ENCODE assay signal across 10 mouse cellular contexts in the genomic region with DNA sequence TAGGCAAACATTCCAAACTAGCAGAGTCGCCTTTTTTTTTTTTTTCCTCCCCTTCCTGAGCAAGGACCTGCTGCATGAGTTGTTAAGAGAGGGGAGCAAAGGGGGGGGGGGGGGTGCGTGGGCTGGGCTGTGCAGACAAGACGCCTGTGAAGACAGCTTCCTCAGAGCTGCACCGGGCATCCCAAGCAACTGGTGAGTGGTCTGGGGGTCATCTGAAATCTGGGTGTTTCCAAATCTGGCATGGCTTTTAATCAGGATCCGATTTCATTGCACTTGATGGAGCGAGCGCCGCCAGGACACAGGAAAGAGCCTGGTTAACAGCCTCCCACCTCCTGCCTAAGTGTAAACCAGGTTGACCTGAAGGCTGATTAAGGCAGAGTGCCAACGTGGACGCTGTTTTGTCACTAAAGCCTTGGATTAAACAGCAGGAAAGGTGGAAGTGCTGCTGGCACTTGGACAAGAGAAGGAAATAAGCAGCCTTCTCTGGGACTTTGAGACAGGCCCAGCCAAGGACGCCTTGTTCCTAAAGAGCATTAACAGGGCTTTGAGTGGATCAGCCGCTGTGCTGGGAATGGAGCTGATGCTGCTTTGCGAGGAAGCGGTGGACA.
DNase-seq lines count a peak whose midpoint lies in the region; ATAC-seq lines count a peak whose summit lies in the region.
"Had no signal": no experiment of that assay in that cellular context is flagged by ENCODE, and none has a peak within 500 bp of the region (broad histone marks: within the 10 kb centered on the region; RNA-seq: fewer than 3 reads in every experiment).

No protein-coding gene starts in this region.

- H3K9me3 ChIP-seq in heart, embryonic 12.5 days (replicated peaks) = no peaks in the 10 kb centered on the region
- no peaks in the 10 kb centered on the region for H3K9me3 ChIP-seq in lung, embryonic 16.5 days (ENCODE audit: control insufficient read depth, low read length)
- H3K9me3 ChIP-seq in stomach, embryonic 14.5 days (ENCODE audit: control insufficient read depth, low read depth, low read length) = no peaks in the 10 kb centered on the region

- peaks cover 6% of the 10 kb centered on the region; the same call in 1 of the 2 replicates for H3K4me1 ChIP-seq in heart, embryonic 12.5 days (replicated peaks)
- H3K4me1 ChIP-seq in lung, embryonic 16.5 days (replicated peaks; ENCODE audit: control insufficient read depth, insufficient read depth, low read length) = no peaks in the 10 kb centered on the region; the same call in 1 of the 2 replicates
- no peaks in the 10 kb centered on the region for H3K4me1 ChIP-seq in stomach, embryonic 14.5 days (ENCODE audit: control insufficient read depth, insufficient read depth, low read length)

- H3K27ac ChIP-seq in heart, embryonic 12.5 days (ENCODE audit: poor library complexity, severe bottlenecking) = no peak overlapping the region
- H3K27ac ChIP-seq in lung, embryonic 16.5 days (ENCODE audit: low read length) = no peak overlapping the region
- no peak overlapping the region for H3K27ac ChIP-seq in stomach, embryonic 14.5 days (ENCODE audit: low read length)
- H3K27ac ChIP-seq: macrophage had no signal

- no peak overlapping the region for H3K9ac ChIP-seq in heart, embryonic 12.5 days
- peak overlapping the region; percentile 39; the same call in 1 of the 2 replicates for H3K9ac ChIP-seq in lung, embryonic 16.5 days (ENCODE audit: low read length)
- H3K9ac ChIP-seq in stomach, embryonic 14.5 days (replicated peaks; ENCODE audit: low read depth, low read length) = no peak overlapping the region

- WGBS in heart, embryonic 12.5 days = 23% methylated on average over 14 of the region's 14 CpGs
- WGBS in lung, embryonic 16.5 days = 15% methylated on average over 13 of the region's 14 CpGs
- WGBS in stomach, embryonic 14.5 days = 15% methylated on average over 14 of the region's 14 CpGs

- intact Hi-C loops in heart, postnatal 25 days (cut with DNase I) = no loop called here

- no peaks in the 10 kb centered on the region for H3K27me3 ChIP-seq in heart, embryonic 12.5 days (replicated peaks)
- no peaks in the 10 kb centered on the region for H3K27me3 ChIP-seq in lung, embryonic 16.5 days (ENCODE audit: control insufficient read depth, insufficient read depth, low read depth, low read length)
- no peaks in the 10 kb centered on the region for H3K27me3 ChIP-seq in stomach, embryonic 14.5 days (ENCODE audit: control insufficient read depth, insufficient read depth, low read length)

- peak overlapping the region; percentile 55 for H3K4me2 ChIP-seq in heart, embryonic 12.5 days
- H3K4me2 ChIP-seq in lung, embryonic 16.5 days (ENCODE audit: low read depth, low read length) = peak overlapping the region; percentile 51
- H3K4me2 ChIP-seq in stomach, embryonic 14.5 days (replicated peaks; ENCODE audit: low read depth, low read length) = peak overlapping the region; percentile 11; the same call in 1 of the 2 replicates

- no peak for ATAC-seq in heart, embryonic 12.5 days (ENCODE audit: insufficient number of reproducible peaks, low FRiP score)
- peak; percentile 34; the same call in 1 of the 2 replicates for ATAC-seq in lung, embryonic 16.5 days (ENCODE audit: low read depth)
- 0 out of 2 replicates have a peak, but pooled peaks have one; percentile 33 for ATAC-seq in stomach, embryonic 14.5 days (ENCODE audit: insufficient number of reproducible peaks, insufficient read depth, low FRiP score, low read depth)

- H3K36me3 ChIP-seq in heart, embryonic 12.5 days = no peaks in the 10 kb centered on the region
- no peaks in the 10 kb centered on the region for H3K36me3 ChIP-seq in lung, embryonic 16.5 days (ENCODE audit: control insufficient read depth, insufficient read depth, low read length)
- H3K36me3 ChIP-seq in stomach, embryonic 14.5 days (ENCODE audit: control insufficient read depth, insufficient read depth, low read length) = no peaks in the 10 kb centered on the region

- DNase-seq in heart, postnatal 25 days (ENCODE audit: low spot score) = no peak
- no peak for DNase-seq in lung, postnatal 14 days
- peak; percentile 3 for DNase-seq in gonadal fat pad, adult 2 months (ENCODE audit: low read depth)
- no peak for DNase-seq in Muller cell, postnatal 12 days (ENCODE audit: inconsistent ontology term)
- no peak for DNase-seq in urinary bladder, postnatal 36 days (ENCODE audit: low spot score in 2 of 2)
- DNase-seq: adrenal gland, adult 2 months had no signal

- peak overlapping the region; percentile 23 for H3K4me3 ChIP-seq in heart, embryonic 12.5 days
- peak overlapping the region; percentile 26 for H3K4me3 ChIP-seq in lung, embryonic 16.5 days (ENCODE audit: low read length)
- H3K4me3 ChIP-seq in stomach, embryonic 14.5 days (ENCODE audit: low read depth, low read length) = no peak overlapping the region
